Mouse (Mus musculus): ENCODE results near the gene Tcf20. TPM values are rescaled to one million over a fixed set of nuclear protein-coding genes. Genes with fewer than 3 reads are reported as not detected.

Tcf20 gene
- polyA plus RNA-seq, 1 experiment from 2014 or later = 14.3 TPM

GRCm38 (mm10) chr15:82953096-82953495 lies 34.6 kb downstream of the Tcf20 start:
- H3K4me2 ChIP-seq (replicated peaks) = no peak overlapping the region
- H3K9me3 ChIP-seq = no peaks in the 10 kb centered on the region
- 27% methylated on average over 4 of the region's 4 CpGs for WGBS
- no peak overlapping the region for H3K4me3 ChIP-seq
- peaks cover 56% of the 10 kb centered on the region for H3K27me3 ChIP-seq
- no peak for ATAC-seq (ENCODE audit: low FRiP score, low read depth)
- no peak overlapping the region for H3K9ac ChIP-seq
- H3K4me1 ChIP-seq = peaks cover 87% of the 10 kb centered on the region
- H3K27ac ChIP-seq = no peak overlapping the region
- peaks cover 4% of the 10 kb centered on the region; the same call in 1 of the 2 replicates for H3K36me3 ChIP-seq

- Histone ChIP-seq H3K36me3 (peaks cover 4% of the 10 kb centered on the region; the same call in 1 of the 2 replicates), H3K9me3 (no peaks in the 10 kb centered on the region), H3K4me2 (replicated peaks) (no peak overlapping the region; the same call in 1 of the 2 replicates), H3K27ac (no peak overlapping the region), H3K4me3 (no peak overlapping the region), H3K27me3 (peaks cover 63% of the 10 kb centered on the region), H3K9ac (no peak overlapping the region), H3K4me1 (peaks cover 84% of the 10 kb centered on the region)
- ATAC-seq (ENCODE audit: low FRiP score, low read depth) = peak; percentile 56; the same call in 1 of the 2 replicates
- WGBS = 9% methylated on average over 20 of the region's 20 CpGs
These were observed 35.4 kb downstream of the Tcf20 start for GRCm38 (mm10) chr15:82952292-82952705.

GRCm38 (mm10) chr15:82950246-82950645 lies 37.4 kb downstream of the Tcf20 start:
- no peak overlapping the region for H3K4me3 ChIP-seq
- peak overlapping the region; percentile 15; the same call in 1 of the 2 replicates for H3K9ac ChIP-seq
- peaks cover 8% of the 10 kb centered on the region; the same call in 1 of the 2 replicates for H3K36me3 ChIP-seq
- H3K27ac ChIP-seq = no peak overlapping the region
- H3K4me1 ChIP-seq = peaks cover 69% of the 10 kb centered on the region
- no peak for ATAC-seq (ENCODE audit: low FRiP score, low read depth)
- H3K27me3 ChIP-seq = peaks cover 70% of the 10 kb centered on the region
- no peak overlapping the region for H3K4me2 ChIP-seq (replicated peaks)
- H3K9me3 ChIP-seq = no peaks in the 10 kb centered on the region
- 29% methylated on average over 8 of the region's 8 CpGs for WGBS

- ATAC-seq (ENCODE audit: low FRiP score, low read depth) = no peak
- H3K36me3 ChIP-seq = peaks cover 4% of the 10 kb centered on the region; the same call in 1 of the 2 replicates
- H3K4me3 ChIP-seq = no peak overlapping the region
- H3K9me3 ChIP-seq = no peaks in the 10 kb centered on the region
- 70% methylated on average over 5 of the region's 5 CpGs for WGBS
- H3K9ac ChIP-seq = no peak overlapping the region
- peaks cover 56% of the 10 kb centered on the region for H3K27me3 ChIP-seq
- no peak overlapping the region for H3K4me2 ChIP-seq (replicated peaks)
- H3K4me1 ChIP-seq = peaks cover 66% of the 10 kb centered on the region
- H3K27ac ChIP-seq = no peak overlapping the region
These were observed 40.2 kb downstream of the Tcf20 start for GRCm38 (mm10) chr15:82947431-82947830.

GRCm38 (mm10) chr15:82944479-82945195 lies 43.0 kb downstream of the Tcf20 start:
- H3K4me3 ChIP-seq = no peak overlapping the region
- H3K27ac ChIP-seq = no peak overlapping the region
- peaks cover 43% of the 10 kb centered on the region for H3K27me3 ChIP-seq
- no peak for ATAC-seq (ENCODE audit: low FRiP score, low read depth)
- H3K9me3 ChIP-seq = peaks cover under 1% of the 10 kb centered on the region; the same call in 1 of the 2 replicates
- 64% methylated on average over 9 of the region's 9 CpGs for WGBS
- H3K4me2 ChIP-seq (replicated peaks) = no peak overlapping the region
- no peak overlapping the region for H3K9ac ChIP-seq
- H3K36me3 ChIP-seq = peaks cover 6% of the 10 kb centered on the region
- peaks cover 67% of the 10 kb centered on the region for H3K4me1 ChIP-seq

GRCm38 (mm10) chr15:82941733-82942132 lies 45.9 kb downstream of the Tcf20 start:
- Histone ChIP-seq H3K4me1 (peaks cover 81% of the 10 kb centered on the region), H3K27ac (peak overlapping the region; percentile 10; the same call in 1 of the 2 replicates)
- WGBS = 43% methylated on average over 8 of the region's 8 CpGs

GRCm38 (mm10) chr15:82940494-82941214 lies 47.0 kb downstream of the Tcf20 start:
- Histone ChIP-seq H3K4me3 (no peak overlapping the region), H3K27me3 (peaks cover 23% of the 10 kb centered on the region), H3K9ac (no peak overlapping the region), H3K4me2 (replicated peaks) (no peak overlapping the region), H3K4me1 (peaks cover 88% of the 10 kb centered on the region), H3K27ac (peak overlapping the region; percentile 0; the same call in 1 of the 2 replicates), H3K36me3 (peaks cover 9% of the 10 kb centered on the region), H3K9me3 (peaks cover 3% of the 10 kb centered on the region; the same call in 1 of the 2 replicates)
- no peak for ATAC-seq (ENCODE audit: low FRiP score, low read depth)
- 48% methylated on average over 12 of the region's 12 CpGs for WGBS

More at GRCm38 (mm10) chr15:82941733-82942132, 45.9 kb downstream of the Tcf20 start:
- H3K9ac ChIP-seq = 0 out of 2 replicates have a peak overlapping the region, but pooled peaks have one; percentile 8
- peaks cover 32% of the 10 kb centered on the region for H3K27me3 ChIP-seq
- peaks cover 3% of the 10 kb centered on the region; the same call in 1 of the 2 replicates for H3K9me3 ChIP-seq
- peaks cover 11% of the 10 kb centered on the region for H3K36me3 ChIP-seq
- no peak overlapping the region for H3K4me3 ChIP-seq
- no peak for ATAC-seq (ENCODE audit: low FRiP score, low read depth)
- no peak overlapping the region for H3K4me2 ChIP-seq (replicated peaks)

GRCm38 (mm10) chr15:82938155-82938569 lies 49.5 kb downstream of the Tcf20 start:
- no peak overlapping the region; the same call in 1 of the 2 replicates for H3K4me3 ChIP-seq
- WGBS = 5% methylated on average over 17 of the region's 17 CpGs
- peak; percentile 14; the same call in 1 of the 2 replicates for ATAC-seq (ENCODE audit: low FRiP score, low read depth)
- H3K27me3 ChIP-seq = peaks cover 24% of the 10 kb centered on the region
- peaks cover 3% of the 10 kb centered on the region; the same call in 1 of the 2 replicates for H3K9me3 ChIP-seq
- peak overlapping the region; percentile 19; the same call in 1 of the 2 replicates for H3K9ac ChIP-seq
- H3K36me3 ChIP-seq = peaks cover 7% of the 10 kb centered on the region
- peak overlapping the region; percentile 69 for H3K27ac ChIP-seq
- peaks cover 90% of the 10 kb centered on the region for H3K4me1 ChIP-seq
- H3K4me2 ChIP-seq (replicated peaks) = peak overlapping the region; percentile 52

- Histone ChIP-seq H3K36me3 (peaks cover 7% of the 10 kb centered on the region), H3K9ac (no peak overlapping the region; the same call in 1 of the 2 replicates), H3K4me3 (no peak overlapping the region), H3K9me3 (peaks cover 3% of the 10 kb centered on the region; the same call in 1 of the 2 replicates), H3K27ac (peak overlapping the region; percentile 69), H3K4me1 (peaks cover 89% of the 10 kb centered on the region), H3K4me2 (replicated peaks) (peak overlapping the region; percentile 52), H3K27me3 (peaks cover 21% of the 10 kb centered on the region)
- ATAC-seq (ENCODE audit: low FRiP score, low read depth) = peak; percentile 62
- 33% methylated on average over 5 of the region's 5 CpGs for WGBS
These were observed 50.2 kb downstream of the Tcf20 start for GRCm38 (mm10) chr15:82937428-82937992.

GRCm38 (mm10) chr15:82934971-82935370 lies 52.7 kb downstream of the Tcf20 start:
- no peak overlapping the region for H3K4me2 ChIP-seq (replicated peaks)
- no peak overlapping the region for H3K9ac ChIP-seq
- H3K4me3 ChIP-seq = no peak overlapping the region
- ATAC-seq (ENCODE audit: low FRiP score, low read depth) = no peak
- H3K36me3 ChIP-seq = peaks cover 7% of the 10 kb centered on the region
- H3K4me1 ChIP-seq = peaks cover 71% of the 10 kb centered on the region
- 65% methylated on average over 10 of the region's 10 CpGs for WGBS
- peaks cover 26% of the 10 kb centered on the region for H3K27me3 ChIP-seq
- peaks cover 3% of the 10 kb centered on the region; the same call in 1 of the 2 replicates for H3K9me3 ChIP-seq
- no peak overlapping the region for H3K27ac ChIP-seq

GRCm38 (mm10) chr15:82932936-82933650 lies 54.6 kb downstream of the Tcf20 start:
- ATAC-seq (ENCODE audit: low FRiP score, low read depth) = no peak
- WGBS = 39% methylated on average over 4 of the region's 4 CpGs
- H3K4me1 ChIP-seq = peaks cover 73% of the 10 kb centered on the region
- no peak overlapping the region for H3K27ac ChIP-seq
- H3K4me2 ChIP-seq (replicated peaks) = no peak overlapping the region
- H3K27me3 ChIP-seq = peaks cover 31% of the 10 kb centered on the region
- H3K9me3 ChIP-seq = no peaks in the 10 kb centered on the region
- no peaks in the 10 kb centered on the region for H3K36me3 ChIP-seq
- peak overlapping the region; percentile 25; the same call in 1 of the 2 replicates for H3K9ac ChIP-seq
- H3K4me3 ChIP-seq = no peak overlapping the region

All from limb, embryonic 13.5 days (tissue).